ENCODE assay signal across 21 mouse cellular contexts in the genomic region with DNA sequence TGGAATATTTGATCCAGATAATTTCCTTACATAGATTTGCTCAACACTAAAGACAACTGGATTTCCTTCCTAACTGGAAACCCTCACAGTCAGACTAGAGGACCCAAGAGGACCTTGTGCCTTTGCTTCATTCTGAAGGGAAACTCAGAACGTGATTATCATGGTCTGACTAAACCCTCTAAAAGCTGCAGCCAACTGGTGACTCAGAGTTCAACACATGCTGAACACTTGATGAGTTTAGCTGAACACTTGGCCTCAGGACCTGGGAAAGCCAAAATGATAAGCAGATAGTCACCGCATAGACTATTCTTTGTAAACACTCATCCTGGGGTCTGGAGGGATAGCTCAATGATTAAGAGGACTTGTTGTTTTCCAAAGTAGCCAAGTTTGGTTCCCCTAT. TPM values are rescaled to one million over a fixed set of nuclear protein-coding genes. Genes with fewer than 3 reads are reported as not detected.
DNase-seq lines count a peak whose midpoint lies in the region; ATAC-seq and TF ChIP-seq lines count a peak whose summit lies in the region.
"Had no signal": no experiment of that assay in that cellular context is flagged by ENCODE, and none has a peak within 500 bp of the region (broad histone marks: within the 10 kb centered on the region; RNA-seq: fewer than 3 reads in every experiment).

No protein-coding gene starts in this region.

- 62% methylated on average over 2 of the region's 2 CpGs for WGBS in heart, embryonic 11.5 days (ENCODE audit: insufficient replicate concordance)
- WGBS in midbrain, embryonic 10.5 days = 84% methylated on average over 2 of the region's 2 CpGs

- H3K27me3 ChIP-seq in heart, embryonic 11.5 days (ENCODE audit: control insufficient read depth, insufficient read depth, low read length) = no peaks in the 10 kb centered on the region
- no peaks in the 10 kb centered on the region for H3K27me3 ChIP-seq in C2C12 (ENCODE audit: control insufficient read depth, insufficient read depth, insufficient read length)
- H3K27me3 ChIP-seq in midbrain, embryonic 10.5 days (ENCODE audit: low read depth, poor library complexity, severe bottlenecking) = no peaks in the 10 kb centered on the region
- H3K27me3 ChIP-seq: embryonic facial prominence, embryonic 12.5 days; forebrain, embryonic 12.5 days; hindbrain, embryonic 13.5 days had no signal

- H3K9ac ChIP-seq in heart, embryonic 11.5 days (ENCODE audit: low read depth, low read length) = no peak overlapping the region
- H3K9ac ChIP-seq: embryonic facial prominence, embryonic 12.5 days; forebrain, embryonic 12.5 days; hindbrain, embryonic 13.5 days had no signal

- H3K4me2 ChIP-seq in heart, embryonic 11.5 days = no peak overlapping the region
- H3K4me2 ChIP-seq: embryonic facial prominence, embryonic 12.5 days; forebrain, embryonic 12.5 days; hindbrain, embryonic 13.5 days had no signal

- no peaks in the 10 kb centered on the region for H3K79me3 ChIP-seq in C2C12 (ENCODE audit: low read depth)

- no peak for TF ChIP-seq CTCF in C2C12 (IDR thresholded peaks at IDR 0.05; ENCODE audit: control insufficient read depth, insufficient read depth, insufficient read length)

- DNase-seq in heart, postnatal 10 days = peak; percentile 4 to 12
- peak; percentile 49 for DNase-seq in Muller cell, postnatal 12 days (ENCODE audit: inconsistent ontology term)
- no peak for DNase-seq in gastrocnemius, postnatal 4 days (ENCODE audit: low spot score in 2 of 2)
- DNase-seq in midbrain, embryonic 10.5 days (ENCODE audit: low spot score) = no peak
- DNase-seq in embryo, embryonic 10 days (ENCODE audit: low spot score) = no peak
- DNase-seq: cerebellum, adult 11 months; cerebellum, adult 8-10 months; cerebellum, postnatal 14 days; gastrocnemius, postnatal 14 days; heart, postnatal 14 days; kidney, adult 11 months; kidney, adult 9 months had no signal

- intact Hi-C loops in heart, postnatal 10 days (cut with DNase I) = no loop called here

- H3K36me3 ChIP-seq in heart, embryonic 11.5 days (ENCODE audit: control insufficient read depth, insufficient read depth, low read length) = no peaks in the 10 kb centered on the region
- H3K36me3 ChIP-seq in C2C12 (ENCODE audit: control insufficient read depth, insufficient read depth) = no peaks in the 10 kb centered on the region
- no peaks in the 10 kb centered on the region for H3K36me3 ChIP-seq in midbrain, embryonic 10.5 days
- H3K36me3 ChIP-seq: embryonic facial prominence, embryonic 12.5 days; forebrain, embryonic 12.5 days; hindbrain, embryonic 13.5 days had no signal

- no peak for ATAC-seq in heart, embryonic 11.5 days (replicated peaks; ENCODE audit: insufficient number of reproducible peaks, low FRiP score, low TSS enrichment)
- ATAC-seq: activated CD4-positive, CD25-positive, alpha-beta regulatory T cell, adult 4 months; forebrain, embryonic 16.5 days; hindbrain, postnatal 0 days; Patski had no signal

- H3K4me1 ChIP-seq in heart, embryonic 11.5 days (ENCODE audit: control insufficient read depth, insufficient read depth, low read length) = no peaks in the 10 kb centered on the region
- no peaks in the 10 kb centered on the region for H3K4me1 ChIP-seq in midbrain, embryonic 10.5 days
- H3K4me1 ChIP-seq: embryonic facial prominence, embryonic 12.5 days; forebrain, embryonic 12.5 days; hindbrain, embryonic 13.5 days had no signal

- no peak overlapping the region for H3ac ChIP-seq in C2C12 (ENCODE audit: control insufficient read depth, insufficient read length, low read depth)

- no peaks in the 10 kb centered on the region for H3K9me3 ChIP-seq in heart, embryonic 11.5 days (replicated peaks; ENCODE audit: control insufficient read depth, low read length)
- H3K9me3 ChIP-seq in midbrain, embryonic 10.5 days (replicated peaks) = no peaks in the 10 kb centered on the region
- H3K9me3 ChIP-seq: embryonic facial prominence, embryonic 12.5 days; forebrain, embryonic 12.5 days; hindbrain, embryonic 13.5 days had no signal

- no peaks in the 10 kb centered on the region for H3K79me2 ChIP-seq in C2C12 (ENCODE audit: control insufficient read depth, insufficient read depth)

- H3K27ac ChIP-seq in heart, embryonic 11.5 days (ENCODE audit: low read depth, low read length) = no peak overlapping the region
- no peak overlapping the region for H3K27ac ChIP-seq in midbrain, embryonic 10.5 days (replicated peaks)
- H3K27ac ChIP-seq: embryonic facial prominence, embryonic 12.5 days; forebrain, embryonic 12.5 days; hindbrain, embryonic 13.5 days; hindbrain, postnatal 0 days had no signal

- H3K4me3 ChIP-seq in heart, embryonic 11.5 days (ENCODE audit: low read depth, low read length) = no peak overlapping the region
- H3K4me3 ChIP-seq in C2C12 (ENCODE audit: insufficient read depth, poor library complexity, severe bottlenecking) = no peak overlapping the region
- no peak overlapping the region for H3K4me3 ChIP-seq in midbrain, embryonic 10.5 days
- H3K4me3 ChIP-seq: embryonic facial prominence, embryonic 12.5 days; forebrain, embryonic 12.5 days; hindbrain, embryonic 13.5 days had no signal

TF ChIP-seq in C2C12, 6 proteins besides CTCF, POLR2A, EP300 and RAD21:
- peak; percentile 23 for TF ChIP-seq MYOD1 (IDR thresholded peaks at IDR 0.05; ENCODE audit: control insufficient read depth, insufficient read length, low read depth)
- TF ChIP-seq FOSL1 (IDR thresholded peaks at IDR 0.05; ENCODE audit: insufficient read depth, low read length, poor library complexity, severe bottlenecking) = peak; percentile 46
- TF ChIP-seq MYOG (IDR thresholded peaks at IDR 0.05; ENCODE audit: control insufficient read depth, extremely low read depth, insufficient read length) = no peak
- TF ChIP-seq MAX (IDR thresholded peaks at IDR 0.05) = peak; percentile 27
- no peak for TF ChIP-seq CEBPB (IDR thresholded peaks at IDR 0.05; ENCODE audit: low read depth)

RNA-seq across cellular contexts. Expression of a gene that starts 24.4 kb away (rescaled TPM):
- 10 to 100 TPM; 11.0 to 12.2 TPM for total RNA-seq in heart, postnatal 10 days (2021)
- polyA plus RNA-seq in heart, embryonic 11.5 days (2014; fragmentation: Nextera tagmentation; extraction: Ambion mirVana) = 49.8 and 49.9 TPM in 2 replicates
- polyA plus RNA-seq in C2C12 (2012; fragmentation: generic; extraction: Trizol) = 29.8 TPM
- 10 to 100 TPM; 15.4 to 17.9 TPM for total RNA-seq in gastrocnemius, postnatal 4 days (2021)
- polyA plus RNA-seq in midbrain, embryonic 10.5 days (2016; fragmentation: Nextera tagmentation; extraction: Ambion mirVana) = 83.1 and 86.6 TPM in 2 replicates

Comparison
In these comparisons a context has a peak if more than half of its experiments do, and no peak if none do; other contexts are left out.
1. DNase-seq: peak in heart, postnatal 10 days (2 of 2) and Muller cell, postnatal 12 days (single experiment); none in gastrocnemius, postnatal 4 days (0 of 2), midbrain, embryonic 10.5 days (single experiment) and embryo, embryonic 10 days (single experiment).